Mouse (Mus musculus): ENCODE results near the gene Slc51b.

The Slc51b gene

DNA sequence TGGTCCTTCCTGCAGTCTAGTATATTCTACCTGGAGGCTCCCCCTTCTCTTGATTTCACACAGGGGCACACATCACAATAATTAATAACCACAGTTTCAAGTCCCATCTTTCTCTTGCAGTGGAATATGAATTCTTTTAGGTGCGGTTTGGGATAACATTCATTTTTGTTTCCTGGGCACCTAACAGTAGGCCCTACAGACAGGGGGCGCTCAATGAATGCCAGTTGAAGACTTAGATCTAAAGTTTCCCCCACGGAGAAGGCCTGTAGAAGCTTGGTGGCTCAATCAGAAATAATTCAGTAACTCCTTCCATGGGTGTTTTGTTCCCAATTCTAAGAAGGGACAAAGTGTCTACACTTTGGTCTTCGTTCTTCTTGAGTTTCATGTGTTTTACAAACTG is 50.3 kb downstream of the Slc51b start:
- DNase-seq (ENCODE audit: low read depth): no peak

DNA sequence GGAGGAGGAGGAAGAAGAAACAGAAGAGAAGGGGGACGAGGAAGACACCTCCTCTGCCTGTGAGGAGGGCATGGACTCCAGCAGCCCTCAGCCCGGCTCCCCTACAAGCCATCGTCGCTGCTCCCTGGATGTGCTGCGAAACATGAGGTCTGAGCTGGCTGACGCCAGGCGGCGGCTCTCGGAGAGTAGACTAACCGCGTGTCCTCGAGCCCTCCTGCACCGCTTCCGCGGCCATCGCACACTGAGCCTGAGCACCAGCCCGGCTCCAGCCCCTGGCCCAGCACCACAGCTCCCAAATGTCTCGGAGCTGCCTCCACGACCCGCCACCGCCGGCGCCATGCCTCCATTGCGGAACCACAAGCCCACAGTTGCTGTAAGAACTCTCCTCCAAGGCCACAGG is 51.0 kb downstream of the Slc51b start:
- no peak for DNase-seq (ENCODE audit: low read depth)

DNA sequence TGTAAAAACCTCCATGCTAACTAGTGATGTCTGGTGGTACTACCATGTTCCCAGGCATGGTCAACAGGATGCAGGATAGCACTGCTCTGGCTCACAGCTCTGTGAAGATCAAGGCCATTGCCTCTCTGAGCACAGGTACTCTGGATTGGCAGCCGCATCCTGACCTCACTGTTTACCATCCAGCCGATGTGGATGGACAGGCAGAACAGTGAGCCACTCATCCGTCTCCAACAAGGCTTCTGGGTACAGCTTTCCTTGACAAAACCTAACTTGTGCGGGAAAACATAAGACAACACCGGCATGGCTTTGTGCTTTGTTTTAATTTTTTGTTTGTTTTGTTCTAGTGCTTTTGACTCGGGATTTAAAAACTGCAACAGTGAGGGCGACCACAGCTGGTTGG is 57.0 kb downstream of the Slc51b start:
- no peak for DNase-seq (ENCODE audit: low read depth)

GRCm38 (mm10) chr9:65363684-65364083 is 59.1 kb downstream of the Slc51b start:
- DNase-seq (ENCODE audit: low read depth): no peak
